Mouse (Mus musculus) thymus, adult 2 months (tissue): ENCODE data around the gene Nfe2.

Experiments
- CTCF ChIP-seq: fragments of 200-500 bp; IDR thresholded peaks from 2 replicates; pipeline ENCODE4 v1.5.1; 2012; ENCODE audit warnings: mild to moderate bottlenecking, control low read depth, low read length, moderate library complexity, borderline replicate concordance; ENCODE audit not compliant: control insufficient read depth, poor library complexity, insufficient read depth; ENCODE audit errors: extremely low read depth
- POLR2A ChIP-seq: fragments of 200-500 bp; IDR thresholded peaks from 2 replicates; pipeline ENCODE4 v1.6.1; 2012; ENCODE audit warnings: mild to moderate bottlenecking, low read length, control low read depth, moderate library complexity; ENCODE audit not compliant: control insufficient read depth, poor library complexity, insufficient read depth; ENCODE audit errors: extremely low read depth

- TF ChIP-seq CTCF: no peak
- no peak for TF ChIP-seq POLR2A
Observed at GRCm38 (mm10) chr15:103300067-103300471, 41.9 kb upstream of the Nfe2 start.
